24 mouse cellular contexts compared by ENCODE assay signal in genomic region chr9:108564131-108564530, GRCm38 (mm10). TPM values are rescaled to one million over a fixed set of nuclear protein-coding genes. Genes with fewer than 3 reads are reported as not detected.
DNase-seq lines count a peak whose midpoint lies in the region; ATAC-seq lines count a peak whose summit lies in the region.
"Had no signal": no experiment of that assay in that cellular context is flagged by ENCODE, and none has a peak within 500 bp of the region (broad histone marks: within the 10 kb centered on the region; RNA-seq: fewer than 3 reads in every experiment).

No protein-coding gene starts in this region.

- DNase-seq in heart, adult 11 months: peak; percentile 90
- no peak for DNase-seq in heart, postnatal 36 days
- DNase-seq in 416B (ENCODE audit: low read depth): peak; percentile 25
- peak; percentile 39 for DNase-seq in c-Kit-positive CD71-positive TER-119-negative erythroid progenitor cells, embryonic 14.5 days (ENCODE audit: low read depth)
- no peak for DNase-seq in liver, embryonic 13.5 days
- DNase-seq in layer of hippocampus, adult 11-12 months (ENCODE audit: low spot score): no peak
- no peak for DNase-seq in gastrocnemius, adult 18-20 months (ENCODE audit: low spot score)
- DNase-seq in ovary, postnatal 36 days (ENCODE audit: low spot score): no peak
- DNase-seq: adrenal gland, postnatal 14 days; cerebellum, postnatal 25 days; gastrocnemius, adult 2 months; heart, postnatal 10 days; kidney, adult 8-10 months; kidney, postnatal 14 days; thymus, postnatal 36 days had no signal

- peak overlapping the region; percentile 2; the same call in 1 of the 2 replicates for H3K4me3 ChIP-seq in liver, embryonic 13.5 days (replicated peaks)
- H3K4me3 ChIP-seq: forebrain, embryonic 13.5 days; gastrocnemius, adult 2 months; layer of hippocampus, adult 2 months; limb, embryonic 10.5 days; neural tube, embryonic 15.5 days had no signal

- peaks cover 78% of the 10 kb centered on the region for H3K4me1 ChIP-seq in liver, embryonic 13.5 days (replicated peaks)

- peak overlapping the region; percentile 52 for H3K9ac ChIP-seq in liver, embryonic 13.5 days
- H3K9ac ChIP-seq: forebrain, embryonic 13.5 days; hindbrain, embryonic 14.5 days; neural tube, embryonic 15.5 days had no signal

- peaks cover 54% of the 10 kb centered on the region for H3K36me3 ChIP-seq in liver, embryonic 13.5 days

- peak overlapping the region; percentile 29; the same call in 1 of the 2 replicates for H3K4me2 ChIP-seq in liver, embryonic 13.5 days
- H3K4me2 ChIP-seq: forebrain, embryonic 13.5 days; heart, embryonic 11.5 days; hindbrain, embryonic 14.5 days; midbrain, embryonic 11.5 days; neural tube, embryonic 15.5 days had no signal

- peak overlapping the region; percentile 32; the same call in 1 of the 2 replicates for H3K27ac ChIP-seq in liver, embryonic 13.5 days
- H3K27ac ChIP-seq: forebrain, embryonic 13.5 days; gastrocnemius, adult 2 months; hindbrain, embryonic 14.5 days; layer of hippocampus, adult 2 months; limb, embryonic 10.5 days; macrophage; neural tube, embryonic 15.5 days had no signal

- H3K27me3 ChIP-seq in liver, embryonic 13.5 days: no peaks in the 10 kb centered on the region
- H3K27me3 ChIP-seq: forebrain, embryonic 13.5 days; neural tube, embryonic 15.5 days had no signal

- 54% methylated on average over 7 of the region's 7 CpGs for WGBS in liver, embryonic 13.5 days (ENCODE audit: insufficient replicate concordance)

- ATAC-seq in liver, embryonic 13.5 days (ENCODE audit: low read depth): no peak
- ATAC-seq: forebrain, embryonic 13.5 days; inflammation-experienced regulatory T-cells, adult 6 months had no signal

- H3K9me3 ChIP-seq in liver, embryonic 13.5 days (replicated peaks): no peaks in the 10 kb centered on the region
- H3K9me3 ChIP-seq: forebrain, embryonic 13.5 days; limb, embryonic 10.5 days; neural tube, embryonic 15.5 days had no signal

- intact Hi-C loops in heart, postnatal 36 days (cut with DNase I): no loop called here

RNA-seq across cellular contexts. Expression of gene Ndufaf3, which starts 3.1 kb away (rescaled TPM):
- 10 to 100 TPM; 69.2 to 76.5 TPM for total RNA-seq in heart, postnatal 36 days (2021)
- polyA plus RNA-seq in liver, embryonic 13.5 days (2015; fragmentation: Nextera tagmentation; extraction: Ambion mirVana): 27.5 and 35.5 TPM in 2 replicates
- total RNA-seq in gastrocnemius, adult 18-20 months (2021): 10 to 100 TPM; 29.3 to 30.0 TPM

RNA-seq across cellular contexts. Expression of gene Impdh2, which starts 4.0 kb away (rescaled TPM):
- total RNA-seq in heart, postnatal 36 days (2021): 10 to 100 TPM; 48.7 to 52.2 TPM
- 153 and 166 TPM in 2 replicates for polyA plus RNA-seq in liver, embryonic 13.5 days (2015; fragmentation: Nextera tagmentation; extraction: Ambion mirVana)
- total RNA-seq in gastrocnemius, adult 18-20 months (2021): 10 to 100 TPM; 61.3 to 63.2 TPM

RNA-seq across cellular contexts. Expression of gene Dalrd3, which starts 5.6 kb away (rescaled TPM):
- total RNA-seq in heart, postnatal 36 days (2021): 10 to 100 TPM; 21.2 to 24.3 TPM
- polyA plus RNA-seq in liver, embryonic 13.5 days (2015; fragmentation: Nextera tagmentation; extraction: Ambion mirVana): 40.5 and 43.2 TPM in 2 replicates
- total RNA-seq in gastrocnemius, adult 18-20 months (2021): 1 to 10 TPM; 7.5 to 8.9 TPM

RNA-seq across cellular contexts. Expression of gene Wdr6, which starts 14.4 kb away (rescaled TPM):
- 10 to 100 TPM; 12.1 to 19.5 TPM for total RNA-seq in heart, postnatal 36 days (2021)
- 16.4 and 18.3 TPM in 2 replicates for polyA plus RNA-seq in liver, embryonic 13.5 days (2015; fragmentation: Nextera tagmentation; extraction: Ambion mirVana)
- total RNA-seq in gastrocnemius, adult 18-20 months (2021): 1 to 10 TPM; 6.4 to 7.9 TPM

RNA-seq across cellular contexts. Expression of gene P4htm, which starts 33.3 kb away (rescaled TPM):
- total RNA-seq in heart, postnatal 36 days (2021): 10 to 100 TPM; 13.9 to 16.9 TPM
- polyA plus RNA-seq in liver, embryonic 13.5 days (2015; fragmentation: Nextera tagmentation; extraction: Ambion mirVana): 0.61 and 0.70 TPM in 2 replicates
- 1 to 10 TPM; 3.4 to 4.1 TPM for total RNA-seq in gastrocnemius, adult 18-20 months (2021)

Comparison
In these comparisons a context has a peak if more than half of its experiments do, and no peak if none do; other contexts are left out.
1. DNase-seq: peak in heart, adult 11 months (single experiment), 416B (single experiment) and c-Kit-positive CD71-positive TER-119-negative erythroid progenitor cells, embryonic 14.5 days (single experiment); none in heart, postnatal 36 days (0 of 2), liver, embryonic 13.5 days (single experiment), layer of hippocampus, adult 11-12 months (single experiment), gastrocnemius, adult 18-20 months (single experiment) and ovary, postnatal 36 days (single experiment).